Mouse (Mus musculus) kidney, embryonic 14.5 days (tissue): ENCODE measurements around the gene Ctc1. TPM values are rescaled to one million over a fixed set of nuclear protein-coding genes. Genes with fewer than 3 reads are reported as not detected.
A peak's percentile ranks its signal among the peaks of the same experiment; 100 is the strongest.

ENCODE experiments used
- ATAC-seq: fragments of 200-750 bp; cut with Nextera tagmentation; 2 replicates; pipeline ENCODE4 v1.8.0; 2017; ENCODE audit warnings: moderate number of reproducible peaks, mild to moderate bottlenecking, moderate TSS enrichment, moderate library complexity; ENCODE audit not compliant: low FRiP score, low TSS enrichment
- H3K27ac ChIP-seq: fragments of 300-500 bp; sonication (generic); 2 replicates; pipeline ENCODE4 v1.5.1; 2014; ENCODE audit warnings: low read depth, mild to moderate bottlenecking, low read length, moderate library complexity, mixed read lengths
- H3K27me3 ChIP-seq: fragments of 300-500 bp; sonication (generic); 2 replicates; pipeline ENCODE4 v1.6.1; 2014; ENCODE audit warnings: mild to moderate bottlenecking, low read length; ENCODE audit not compliant: control insufficient read depth, insufficient read depth
- H3K36me3 ChIP-seq: fragments of 300-500 bp; sonication (generic); 2 replicates; pipeline ENCODE4 v1.6.1; 2014; ENCODE audit warnings: low read length, mixed read lengths; ENCODE audit not compliant: control insufficient read depth, insufficient read depth
- H3K4me1 ChIP-seq: fragments of 300-500 bp; sonication (generic); 2 replicates; pipeline ENCODE4 v1.6.1; 2014; ENCODE audit warnings: low read length, mixed read lengths; ENCODE audit not compliant: control insufficient read depth, insufficient read depth
- H3K4me2 ChIP-seq: fragments of 300-500 bp; sonication (generic); replicated peaks from 2 replicates; pipeline ENCODE4 v1.6.1; 2014; ENCODE audit warnings: low read depth, mild to moderate bottlenecking, low read length
- H3K4me3 ChIP-seq: fragments of 300-500 bp; sonication (generic); 2 replicates; pipeline ENCODE4 v1.5.1; 2014; ENCODE audit warnings: mild to moderate bottlenecking, low read length
- H3K9ac ChIP-seq: fragments of 300-500 bp; sonication (generic); 2 replicates; pipeline ENCODE4 v1.6.1; 2014; ENCODE audit warnings: low read depth, mild to moderate bottlenecking, low read length, moderate library complexity
- H3K9me3 ChIP-seq: fragments of 300-500 bp; sonication (generic); 2 replicates; pipeline ENCODE4 v1.6.1; 2016; ENCODE audit warnings: low read length; ENCODE audit not compliant: control insufficient read depth
- WGBS: fragments of 180-500 bp; shearing (Covaris S2); extraction: QIAGEN DNeasy Blood & Tissue Kit; methylation state at CpG from one replicate; pipeline ENCODE4 v1.1.7; 2014; 5-methylcytosine and 5-hydroxymethylcytosine counted together
- polyA plus RNA-seq: library from polyadenylated mRNA; unstranded; fragments of >200 nt; fragmentation: Nextera tagmentation; extraction: Ambion mirVana; gene quantifications from 2 replicates; pipeline ENCODE4 v1.2.1, GENCODE M21; 2014

Ctc1 gene
- polyA plus RNA-seq, 1 experiment from 2014 or later: 62.3 TPM

- Histone ChIP-seq H3K27me3 (no peaks in the 10 kb centered on the region), H3K36me3 (no peaks in the 10 kb centered on the region), H3K9me3 (no peaks in the 10 kb centered on the region), H3K4me1 (peaks cover 14% of the 10 kb centered on the region), H3K9ac (no peak overlapping the region), H3K27ac (no peak overlapping the region), H3K4me3 (peak overlapping the region; percentile 42), H3K4me2 (peak overlapping the region; percentile 77)
- no peak for ATAC-seq
- 10% methylated on average over 8 of the region's 8 CpGs for WGBS
Observed at GRCm38 (mm10) chr11:69066956-69067355, 51.2 kb downstream of the Ctc1 start.

- Histone ChIP-seq H3K27me3 (no peaks in the 10 kb centered on the region), H3K4me2 (no peak overlapping the region), H3K4me1 (peaks cover 17% of the 10 kb centered on the region), H3K36me3 (no peaks in the 10 kb centered on the region), H3K9me3 (no peaks in the 10 kb centered on the region), H3K9ac (no peak overlapping the region), H3K27ac (no peak overlapping the region), H3K4me3 (no peak overlapping the region)
- WGBS: 66% methylated on average over 6 of the region's 6 CpGs
- ATAC-seq: no peak
Observed at GRCm38 (mm10) chr11:69067601-69068000, 51.9 kb downstream of the Ctc1 start.

- no peak for ATAC-seq
- H3K36me3 ChIP-seq: no peaks in the 10 kb centered on the region
- no peaks in the 10 kb centered on the region for H3K9me3 ChIP-seq
- peak overlapping the region; percentile 72 for H3K4me2 ChIP-seq
- peak overlapping the region; percentile 62 for H3K4me3 ChIP-seq
- peak overlapping the region; percentile 88 for H3K27ac ChIP-seq
- H3K9ac ChIP-seq: peak overlapping the region; percentile 79
- H3K27me3 ChIP-seq: no peaks in the 10 kb centered on the region
- peaks cover 24% of the 10 kb centered on the region for H3K4me1 ChIP-seq
- WGBS: 0% methylated on average over 13 of the region's 13 CpGs
Observed at GRCm38 (mm10) chr11:69070093-69070492, 54.4 kb downstream of the Ctc1 start.

- Histone ChIP-seq H3K36me3 (no peaks in the 10 kb centered on the region), H3K4me1 (peaks cover 24% of the 10 kb centered on the region), H3K4me3 (peak within 1 kb of the TSS; percentile 62), H3K9me3 (no peaks in the 10 kb centered on the region), H3K27ac (peak within 1 kb of the TSS; percentile 88), H3K9ac (peak within 1 kb of the TSS; percentile 79), H3K4me2 (peak within 1 kb of the TSS; percentile 72), H3K27me3 (no peaks in the 10 kb centered on the region)
- WGBS: under 1% methylated on average over 40 of the region's 47 CpGs
- ATAC-seq: peak; percentile 89
Observed at GRCm38 (mm10) chr11:69070590-69071222, 55.0 kb downstream of the Ctc1 start, which contains the start of gene Tmem107. TSS of gene Tmem107 (plus strand) at chr11:69070806.

- Histone ChIP-seq H3K9me3 (no peaks in the 10 kb centered on the region), H3K27ac (peak overlapping the region; percentile 88), H3K27me3 (no peaks in the 10 kb centered on the region), H3K4me3 (peak overlapping the region; percentile 62), H3K9ac (peak overlapping the region; percentile 79), H3K36me3 (no peaks in the 10 kb centered on the region), H3K4me1 (peaks cover 20% of the 10 kb centered on the region; the same call in 1 of the 2 replicates), H3K4me2 (peak overlapping the region; percentile 72)
- ATAC-seq: no peak
- 25% methylated on average over 9 of the region's 9 CpGs for WGBS
Observed at GRCm38 (mm10) chr11:69071262-69071661, 55.6 kb downstream of the Ctc1 start.

- Histone ChIP-seq H3K4me1 (peaks cover 20% of the 10 kb centered on the region; the same call in 1 of the 2 replicates), H3K9ac (peak overlapping the region; percentile 18; the same call in 1 of the 2 replicates), H3K4me3 (peak overlapping the region; percentile 21; the same call in 1 of the 2 replicates), H3K27ac (peak overlapping the region; percentile 90), H3K4me2 (peak overlapping the region; percentile 41), H3K9me3 (no peaks in the 10 kb centered on the region), H3K36me3 (no peaks in the 10 kb centered on the region), H3K27me3 (no peaks in the 10 kb centered on the region)
- 79% methylated on average over 11 of the region's 11 CpGs for WGBS
- no peak for ATAC-seq
Observed at GRCm38 (mm10) chr11:69072234-69072633, 56.5 kb downstream of the Ctc1 start.

- WGBS: 15% methylated on average over 9 of the region's 9 CpGs
- ATAC-seq: no peak
- Histone ChIP-seq H3K36me3 (no peaks in the 10 kb centered on the region), H3K9ac (peak overlapping the region; percentile 18; the same call in 1 of the 2 replicates), H3K4me1 (peaks cover 20% of the 10 kb centered on the region; the same call in 1 of the 2 replicates), H3K4me2 (peak overlapping the region; percentile 41), H3K27me3 (no peaks in the 10 kb centered on the region), H3K4me3 (peak overlapping the region; percentile 21), H3K9me3 (no peaks in the 10 kb centered on the region), H3K27ac (peak overlapping the region; percentile 90)
Observed at GRCm38 (mm10) chr11:69072666-69073064, 57.0 kb downstream of the Ctc1 start.

DNA sequence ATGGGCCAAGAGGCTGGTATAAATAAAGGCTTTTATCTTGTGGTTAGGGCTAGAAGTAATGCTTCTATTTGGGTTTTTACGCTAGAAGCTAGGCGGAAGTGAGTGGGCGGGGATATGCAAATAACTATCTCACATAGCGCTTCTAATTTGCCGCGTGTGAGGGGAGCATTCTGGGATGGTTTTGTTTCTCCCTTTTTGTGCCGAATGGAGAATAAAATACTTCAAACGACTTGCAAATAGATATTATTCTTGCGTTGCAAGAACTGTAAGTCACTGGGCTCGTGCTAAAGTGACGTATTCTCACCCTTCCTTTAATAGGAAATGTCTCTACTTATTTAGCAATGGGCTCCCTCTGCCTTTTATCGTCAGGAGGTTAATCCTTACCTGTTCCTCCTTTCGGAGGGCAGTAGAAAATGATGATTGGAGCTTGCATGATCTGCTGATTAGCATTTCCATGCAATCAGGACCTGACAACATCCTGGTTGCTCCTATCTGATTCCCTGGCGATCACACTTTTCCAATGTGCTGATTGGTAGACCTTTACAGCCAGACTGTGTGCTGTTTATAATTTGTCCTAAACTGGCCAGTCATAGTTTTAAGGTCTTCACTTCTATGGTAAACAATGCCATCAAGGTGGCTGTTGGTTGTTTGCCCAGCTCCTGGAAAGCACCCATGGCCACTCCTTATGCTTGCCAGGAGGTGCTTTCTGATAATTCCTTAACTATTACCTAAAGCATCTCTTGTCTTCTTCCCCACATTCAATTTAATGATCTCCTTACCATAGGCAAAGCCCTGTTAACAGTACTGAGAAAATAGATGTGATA, 57.6 kb downstream of the Ctc1 start:
- Histone ChIP-seq H3K9ac (peak overlapping the region; percentile 57), H3K27ac (peak overlapping the region; percentile 90), H3K4me1 (peaks cover 20% of the 10 kb centered on the region; the same call in 1 of the 2 replicates), H3K4me2 (peak overlapping the region; percentile 41), H3K27me3 (no peaks in the 10 kb centered on the region), H3K4me3 (peak overlapping the region; percentile 21), H3K9me3 (no peaks in the 10 kb centered on the region), H3K36me3 (no peaks in the 10 kb centered on the region)
- WGBS: under 1% methylated on average over 14 of the region's 14 CpGs
- peak; percentile 70 for ATAC-seq
